In genomic region chr19:40256376-40257050, GRCm38 (mm10) we compare ENCODE assay signal across 14 mouse cellular contexts. TPM values are rescaled to one million over a fixed set of nuclear protein-coding genes. Genes with fewer than 3 reads are reported as not detected.
DNase-seq lines count a peak whose midpoint lies in the region; ATAC-seq and TF ChIP-seq lines count a peak whose summit lies in the region.
"Had no signal": no experiment of that assay in that cellular context is flagged by ENCODE, and none has a peak within 500 bp of the region (broad histone marks: within the 10 kb centered on the region; RNA-seq: fewer than 3 reads in every experiment).

No protein-coding gene starts in this region.

- H3K4me3 ChIP-seq in heart, embryonic 11.5 days (ENCODE audit: low read depth, low read length) = no peak overlapping the region
- no peak overlapping the region for H3K4me3 ChIP-seq in C2C12 (ENCODE audit: insufficient read depth, poor library complexity, severe bottlenecking)
- no peak overlapping the region for H3K4me3 ChIP-seq in thymus, adult 2 months (ENCODE audit: control insufficient read depth, insufficient read depth, low read length)
- H3K4me3 ChIP-seq: forebrain, embryonic 13.5 days; hindbrain, embryonic 13.5 days had no signal

- H3K79me3 ChIP-seq in C2C12 (ENCODE audit: low read depth) = peaks cover 47% of the 10 kb centered on the region

- 0 out of 2 replicates have a peak overlapping the region, but pooled peaks have one; percentile 11 for H3K27ac ChIP-seq in heart, embryonic 11.5 days (ENCODE audit: low read depth, low read length)
- H3K27ac ChIP-seq in thymus, adult 2 months (ENCODE audit: control insufficient read depth, insufficient read depth, low read length) = peak overlapping the region; percentile 97
- H3K27ac ChIP-seq: forebrain, embryonic 13.5 days; hindbrain, embryonic 13.5 days had no signal

- H3K9ac ChIP-seq in heart, embryonic 11.5 days (ENCODE audit: low read depth, low read length) = no peak overlapping the region
- H3K9ac ChIP-seq: forebrain, embryonic 13.5 days; hindbrain, embryonic 13.5 days had no signal

- H3K4me2 ChIP-seq in heart, embryonic 11.5 days = no peak overlapping the region
- H3K4me2 ChIP-seq: forebrain, embryonic 13.5 days; hindbrain, embryonic 13.5 days had no signal

- H3ac ChIP-seq in C2C12 (ENCODE audit: control insufficient read depth, insufficient read length, low read depth) = no peak overlapping the region

- H3K79me2 ChIP-seq in C2C12 (ENCODE audit: control insufficient read depth, insufficient read depth) = peaks cover 100% of the 10 kb centered on the region

- H3K36me3 ChIP-seq in heart, embryonic 11.5 days (ENCODE audit: control insufficient read depth, insufficient read depth, low read length) = no peaks in the 10 kb centered on the region
- peaks cover 17% of the 10 kb centered on the region for H3K36me3 ChIP-seq in C2C12 (ENCODE audit: control insufficient read depth, insufficient read depth)
- H3K36me3 ChIP-seq in thymus, adult 2 months (ENCODE audit: control insufficient read depth, insufficient read depth, low read length) = peaks cover 4% of the 10 kb centered on the region
- H3K36me3 ChIP-seq: hindbrain, embryonic 13.5 days had no signal

- no peak for ATAC-seq in heart, embryonic 11.5 days (replicated peaks; ENCODE audit: insufficient number of reproducible peaks, low FRiP score, low TSS enrichment)
- ATAC-seq: forebrain, embryonic 13.5 days had no signal

- WGBS in heart, embryonic 11.5 days (ENCODE audit: insufficient replicate concordance) = 55% methylated on average over 2 of the region's 2 CpGs
- 49% methylated on average over 2 of the region's 2 CpGs for WGBS in thymus, adult 2 months

- peaks cover 50% of the 10 kb centered on the region for H3K4me1 ChIP-seq in heart, embryonic 11.5 days (ENCODE audit: control insufficient read depth, insufficient read depth, low read length)
- H3K4me1 ChIP-seq in thymus, adult 2 months (replicated peaks; ENCODE audit: control insufficient read depth, insufficient read depth, low read length) = peaks cover 20% of the 10 kb centered on the region
- H3K4me1 ChIP-seq: forebrain, embryonic 13.5 days; hindbrain, embryonic 13.5 days had no signal

- no peak for TF ChIP-seq POLR2A in thymus, adult 2 months (IDR thresholded peaks at IDR 0.05; ENCODE audit: control insufficient read depth, extremely low read depth, insufficient read depth, low read length, poor library complexity)

- H3K9me3 ChIP-seq in heart, embryonic 11.5 days (replicated peaks; ENCODE audit: control insufficient read depth, low read length) = no peaks in the 10 kb centered on the region; the same call in 1 of the 2 replicates
- H3K9me3 ChIP-seq: forebrain, embryonic 13.5 days; hindbrain, embryonic 13.5 days; megakaryocyte, embryonic 14.5 days had no signal

- DNase-seq in heart, adult 9 months (ENCODE audit: low spot score in 2 of 2) = no peak
- peak; percentile 36 for DNase-seq in induced T-regulatory cell, adult 2 months (ENCODE audit: low read depth)
- peak; percentile 38 for DNase-seq in thymus, adult 2 months
- no peak for DNase-seq in adrenal gland, postnatal 14 days
- no peak for DNase-seq in neural tube, embryonic 10.5 days (ENCODE audit: extremely low spot score, low spot score)
- no peak for DNase-seq in kidney, adult 8-10 months
- DNase-seq: adrenal gland, postnatal 36 days; cerebellum, adult 18-20 months; embryo, embryonic 11 days had no signal

- H3K27me3 ChIP-seq in heart, embryonic 11.5 days (ENCODE audit: control insufficient read depth, insufficient read depth, low read length) = no peaks in the 10 kb centered on the region
- H3K27me3 ChIP-seq in C2C12 (ENCODE audit: control insufficient read depth, insufficient read depth, insufficient read length) = no peaks in the 10 kb centered on the region
- H3K27me3 ChIP-seq in thymus, adult 2 months (ENCODE audit: control insufficient read depth, insufficient read depth, low read length) = no peaks in the 10 kb centered on the region
- H3K27me3 ChIP-seq: forebrain, embryonic 13.5 days; hindbrain, embryonic 13.5 days; megakaryocyte, embryonic 14.5 days had no signal

- no peak for TF ChIP-seq CTCF in C2C12 (IDR thresholded peaks at IDR 0.05; ENCODE audit: control insufficient read depth, insufficient read depth, insufficient read length)
- TF ChIP-seq CTCF in thymus, adult 2 months (IDR thresholded peaks at IDR 0.05; ENCODE audit: borderline replicate concordance, control insufficient read depth, extremely low read depth, insufficient read depth, low read length, poor library complexity) = no peak

TF ChIP-seq in C2C12, 6 proteins besides CTCF, POLR2A, EP300 and RAD21:
- TF ChIP-seq MYOD1 (IDR thresholded peaks at IDR 0.05; ENCODE audit: control insufficient read depth, insufficient read length, low read depth) = peak; percentile 23
- no peak for TF ChIP-seq FOSL1 (IDR thresholded peaks at IDR 0.05; ENCODE audit: insufficient read depth, low read length, poor library complexity, severe bottlenecking)
- TF ChIP-seq CEBPB (IDR thresholded peaks at IDR 0.05; ENCODE audit: low read depth) = peak; percentile 23

RNA-seq across cellular contexts. Expression of gene Pdlim1, which starts 15.1 kb away (rescaled TPM):
- 318 and 322 TPM in 2 replicates for polyA plus RNA-seq in heart, embryonic 11.5 days (2014; fragmentation: Nextera tagmentation; extraction: Ambion mirVana)
- 198 TPM for polyA plus RNA-seq in C2C12 (2012; fragmentation: generic; extraction: Trizol)
- 133 and 136 TPM in 2 replicates for polyA plus RNA-seq in thymus, adult 2 months (2012; rRNA removed)
- 48.1 and 49.2 TPM in 2 replicates for total RNA-seq in adrenal gland, postnatal 14 days (2021)

Comparison
In these comparisons a context has a peak if more than half of its experiments do, and no peak if none do; other contexts are left out.
1. DNase-seq: peak in induced T-regulatory cell, adult 2 months (single experiment) and thymus, adult 2 months (single experiment); none in heart, adult 9 months (0 of 2), adrenal gland, postnatal 14 days (single experiment), neural tube, embryonic 10.5 days (single experiment) and kidney, adult 8-10 months (0 of 2).